Mouse (Mus musculus): ENCODE measurements around the gene Lrmda.

The Lrmda gene

DNA sequence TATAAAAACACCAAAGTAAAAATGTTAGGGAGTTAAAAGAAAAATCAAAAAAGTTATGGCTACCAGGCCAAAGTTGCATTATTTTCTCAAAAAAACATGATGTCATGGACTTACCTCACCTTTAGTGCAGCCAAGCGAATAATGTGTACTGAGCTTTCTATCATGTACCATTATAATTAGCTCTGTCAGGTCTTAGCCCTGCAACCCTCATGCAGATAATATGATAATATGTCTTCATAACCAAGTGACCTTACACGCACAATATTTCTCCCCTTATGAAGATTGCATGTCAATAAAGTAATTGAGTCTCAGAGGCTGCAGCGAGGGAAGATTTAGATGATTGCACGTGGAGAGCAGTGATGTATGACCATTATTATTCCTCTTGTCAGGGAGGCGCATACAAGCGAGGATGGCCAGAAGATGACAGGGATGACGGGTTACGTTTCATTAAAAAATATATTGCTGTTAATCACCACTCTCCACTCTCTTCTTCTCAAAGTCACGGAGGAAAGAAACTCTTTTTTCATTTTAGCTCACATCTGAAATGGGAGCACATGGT, 911.1 kb downstream of the Lrmda start:
- DNase-seq (ENCODE audit: low spot score in 2 of 2), result no peak

- DNase-seq (ENCODE audit: low spot score in 2 of 2), result no peak
Observed at GRCm38 (mm10) chr14:22931114-22931822, 911.8 kb downstream of the Lrmda start.

- DNase-seq (ENCODE audit: low spot score in 2 of 2), result no peak
Observed at GRCm38 (mm10) chr14:22936701-22937100, 917.2 kb downstream of the Lrmda start.

- no peak for DNase-seq (ENCODE audit: low spot score in 2 of 2)
Observed at GRCm38 (mm10) chr14:22940576-22940975, 921.1 kb downstream of the Lrmda start.

DNA sequence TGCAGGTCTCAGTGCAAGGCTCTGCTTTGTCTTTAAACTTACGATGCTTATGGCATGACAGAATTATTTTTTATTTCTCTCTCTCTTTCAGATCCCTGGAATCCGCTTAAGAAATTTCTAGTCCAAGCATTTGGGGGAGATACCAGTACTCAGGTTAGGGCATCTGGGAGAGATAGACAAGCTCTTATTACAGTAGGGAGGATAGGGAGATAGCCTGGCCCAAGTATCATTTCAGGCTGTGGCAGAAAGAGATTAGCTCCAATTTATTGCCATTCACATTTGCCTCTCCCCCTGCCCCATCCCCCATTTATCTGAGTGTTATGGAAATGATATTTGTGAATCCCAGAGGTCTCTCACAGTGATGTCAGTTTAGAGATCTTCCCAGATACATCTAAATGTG, 923.1 kb downstream of the Lrmda start:
- DNase-seq (ENCODE audit: low spot score in 2 of 2), result no peak

GRCm38 (mm10) chr14:22949466-22949865, 930.0 kb downstream of the Lrmda start:
- no peak for DNase-seq (ENCODE audit: low spot score in 2 of 2)

DNA sequence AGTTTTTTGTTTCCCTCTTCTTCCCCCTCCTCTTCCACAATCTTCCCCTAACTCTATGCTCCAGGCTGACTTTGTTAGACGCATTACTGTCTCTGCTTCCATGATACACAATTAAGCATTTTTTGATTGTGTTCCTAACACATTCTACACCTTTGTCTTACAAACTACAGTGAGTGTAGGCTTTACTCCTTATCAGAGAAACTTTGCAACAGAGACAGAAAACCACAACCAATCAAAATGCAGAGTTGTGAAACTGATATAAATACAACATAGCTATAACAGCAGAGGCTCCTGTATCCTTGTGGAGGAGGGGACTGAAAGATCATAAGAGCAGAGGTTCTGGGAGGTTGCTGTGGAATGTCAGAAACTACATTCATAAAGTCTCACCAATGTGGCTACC, 933.5 kb downstream of the Lrmda start:
- DNase-seq (ENCODE audit: low spot score in 2 of 2), result no peak

DNA sequence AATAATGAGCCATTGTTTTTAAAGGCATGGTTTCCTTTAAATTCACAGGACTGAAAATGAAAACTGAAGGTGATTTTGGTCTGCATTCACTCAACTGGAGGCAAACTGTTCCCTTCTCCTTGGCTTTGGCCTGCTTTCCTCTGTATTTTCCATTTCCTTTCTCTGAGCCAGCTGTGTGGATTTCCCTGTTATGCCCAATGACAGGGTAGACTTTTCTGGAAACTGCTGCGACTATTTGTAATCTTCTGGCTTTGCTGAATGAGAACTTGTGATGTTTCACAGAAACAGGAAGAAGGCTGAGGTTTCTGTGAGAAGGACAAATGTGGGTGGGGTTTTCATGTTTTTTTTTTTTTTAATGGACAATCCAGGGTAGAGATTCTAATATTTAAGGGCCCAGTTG, 940.7 kb downstream of the Lrmda start:
- DNase-seq (ENCODE audit: low spot score in 2 of 2), result no peak

DNA sequence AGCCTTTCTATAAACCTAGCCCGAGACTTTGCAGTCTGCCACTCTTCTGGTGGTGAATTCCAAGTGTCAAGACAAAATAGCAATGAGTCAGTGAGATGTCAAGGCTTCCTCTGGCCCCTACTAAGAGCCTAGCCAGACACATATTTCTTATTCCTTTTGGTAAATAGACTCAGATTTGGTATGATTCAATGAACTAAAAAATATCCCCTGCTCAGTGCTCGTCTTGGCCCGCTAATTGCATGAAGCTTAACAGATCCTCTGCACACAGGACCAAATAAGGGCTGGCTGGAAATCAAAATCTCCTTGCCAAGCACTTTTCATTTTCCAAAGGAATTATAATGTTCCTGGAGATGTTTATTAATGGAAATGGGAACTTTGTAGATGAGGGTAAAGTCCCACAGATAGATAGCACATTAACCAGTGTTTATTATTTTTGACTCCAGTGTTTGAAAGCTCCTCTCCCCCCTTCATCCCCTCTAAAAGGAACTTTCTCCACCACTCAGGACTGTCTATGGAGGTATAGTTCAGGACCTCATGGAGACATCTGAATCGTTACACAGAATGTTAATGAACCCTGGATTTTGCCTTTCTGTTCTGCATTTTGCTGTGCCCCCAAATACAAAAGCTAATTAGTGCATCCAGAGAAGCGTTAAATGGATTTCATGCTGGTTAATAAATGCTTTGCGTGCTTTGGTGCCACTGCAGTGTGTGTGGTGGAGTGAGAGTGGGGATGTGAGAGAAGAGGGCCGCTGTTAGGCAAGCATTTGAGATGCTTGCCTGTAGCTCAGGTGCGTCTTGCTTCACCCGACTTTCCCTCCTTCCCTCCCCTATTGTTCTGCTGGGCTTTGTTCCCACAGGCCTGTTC, 945.5 kb downstream of the Lrmda start:
- no peak for DNase-seq (ENCODE audit: low spot score in 2 of 2)

DNA sequence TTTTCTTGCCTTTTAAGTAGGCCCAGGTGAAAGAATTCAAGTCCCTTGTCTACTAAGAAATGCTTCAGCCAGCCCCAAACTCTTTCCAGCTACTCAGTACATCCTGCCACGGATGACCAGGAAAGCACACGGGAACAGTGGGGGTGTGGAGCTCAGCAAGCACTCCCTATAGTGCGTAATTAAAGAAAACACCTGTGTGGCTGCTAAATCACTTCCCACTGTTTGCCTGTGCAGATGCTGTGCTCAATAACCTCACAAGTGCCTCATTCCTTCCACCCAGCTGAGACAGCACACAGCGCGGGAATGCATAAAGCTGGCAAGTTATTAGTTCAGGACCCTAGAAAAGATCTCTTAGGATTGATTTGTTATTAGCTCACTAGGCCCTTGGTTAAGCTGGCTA, 949.2 kb downstream of the Lrmda start:
- no peak for DNase-seq (ENCODE audit: low spot score in 2 of 2)

GRCm38 (mm10) chr14:22986736-22987135, 967.2 kb downstream of the Lrmda start:
- DNase-seq (ENCODE audit: low spot score in 2 of 2), result no peak

GRCm38 (mm10) chr14:22988090-22988669, 968.7 kb downstream of the Lrmda start:
- no peak for DNase-seq (ENCODE audit: low spot score in 2 of 2)

- DNase-seq (ENCODE audit: low spot score in 2 of 2), result no peak
Observed at GRCm38 (mm10) chr14:22995184-22995935, 975.8 kb downstream of the Lrmda start.

GRCm38 (mm10) chr14:22998906-22999305, 979.4 kb downstream of the Lrmda start:
- no peak for DNase-seq (ENCODE audit: low spot score in 2 of 2)

DNA sequence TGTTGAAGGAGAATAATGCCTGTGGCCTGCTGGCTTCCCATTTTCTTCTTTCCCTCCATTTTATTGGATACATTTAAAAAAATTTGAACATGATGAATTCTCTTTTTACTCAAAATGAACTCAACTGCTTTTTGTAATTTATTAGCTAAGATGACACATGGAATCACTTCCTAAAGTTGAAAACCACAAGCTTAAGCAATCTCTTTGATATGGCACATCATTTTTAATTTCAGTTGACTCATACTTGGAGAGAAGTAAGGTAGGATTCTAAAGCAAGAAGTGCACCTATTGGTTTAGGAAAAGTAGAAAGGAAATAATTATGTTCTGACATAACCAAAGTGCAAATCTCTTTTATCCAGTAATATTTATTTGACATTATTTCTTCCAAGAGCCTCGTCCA, 992.5 kb downstream of the Lrmda start:
- DNase-seq (ENCODE audit: low spot score in 2 of 2), result no peak

DNA sequence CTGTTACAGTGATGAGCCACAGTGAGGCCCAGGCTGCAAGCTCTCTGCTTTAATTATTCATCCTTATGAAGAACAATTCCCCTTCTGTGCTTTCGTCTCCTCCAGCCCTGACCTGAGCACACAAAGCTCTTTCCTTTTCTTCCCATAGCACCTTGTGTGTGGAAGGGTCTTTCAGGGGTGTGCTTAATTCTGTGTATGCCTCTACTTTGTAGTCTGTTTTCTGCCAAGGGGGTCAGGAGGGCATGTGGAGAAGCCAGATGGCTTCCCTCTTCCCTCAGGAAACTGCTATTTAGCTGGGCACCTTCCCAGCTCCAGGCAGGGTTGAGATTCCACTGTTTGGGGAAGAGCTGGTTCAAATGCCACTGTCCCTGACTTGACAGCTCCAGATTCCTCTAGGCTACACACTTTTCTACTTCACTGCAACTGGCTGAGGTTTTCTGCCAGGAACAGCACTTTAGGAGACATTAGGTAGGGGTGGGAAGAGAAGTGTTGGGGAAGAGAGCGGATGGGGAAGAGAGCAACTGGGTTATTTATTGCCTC, 995.3 kb downstream of the Lrmda start:
- no peak for DNase-seq (ENCODE audit: low spot score in 2 of 2)

GRCm38 (mm10) chr14:23015321-23016067, 996.0 kb downstream of the Lrmda start:
- no peak for DNase-seq (ENCODE audit: low spot score in 2 of 2)

DNA sequence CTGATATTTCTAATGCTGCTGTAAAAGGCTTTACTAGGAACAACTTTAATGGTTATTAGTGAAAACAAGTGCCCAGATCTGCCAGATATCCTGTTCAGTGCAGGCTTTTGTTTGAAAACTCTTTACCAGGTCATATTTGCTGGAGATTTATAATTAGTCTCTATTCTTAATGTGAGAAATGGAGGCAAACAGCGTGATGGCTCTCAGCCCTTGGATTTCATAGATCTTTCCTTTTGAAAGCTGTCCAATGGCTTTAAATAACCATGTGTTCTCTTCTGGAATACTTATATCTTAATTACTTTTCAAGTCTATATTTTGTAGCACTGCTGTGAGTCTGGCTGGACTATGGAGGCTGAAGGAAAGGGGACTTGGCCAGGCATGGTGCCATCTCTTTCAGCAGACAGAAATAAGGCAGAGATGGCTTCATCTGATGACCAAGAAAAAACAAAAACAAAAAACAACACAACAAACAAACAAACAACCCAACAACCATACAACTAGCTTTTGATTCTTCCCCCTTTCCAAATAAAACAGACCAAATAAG, 996.6 kb downstream of the Lrmda start:
- no peak for DNase-seq (ENCODE audit: low spot score in 2 of 2)

GRCm38 (mm10) chr14:23041002-23041401, 1021.5 kb downstream of the Lrmda start:
- DNase-seq (ENCODE audit: low spot score in 2 of 2), result no peak

GRCm38 (mm10) chr14:23045322-23045721, 1025.8 kb downstream of the Lrmda start:
- DNase-seq (ENCODE audit: low spot score in 2 of 2), result no peak
